Mouse (Mus musculus): ENCODE results near the gene Sstr3.

The Sstr3 gene

DNA sequence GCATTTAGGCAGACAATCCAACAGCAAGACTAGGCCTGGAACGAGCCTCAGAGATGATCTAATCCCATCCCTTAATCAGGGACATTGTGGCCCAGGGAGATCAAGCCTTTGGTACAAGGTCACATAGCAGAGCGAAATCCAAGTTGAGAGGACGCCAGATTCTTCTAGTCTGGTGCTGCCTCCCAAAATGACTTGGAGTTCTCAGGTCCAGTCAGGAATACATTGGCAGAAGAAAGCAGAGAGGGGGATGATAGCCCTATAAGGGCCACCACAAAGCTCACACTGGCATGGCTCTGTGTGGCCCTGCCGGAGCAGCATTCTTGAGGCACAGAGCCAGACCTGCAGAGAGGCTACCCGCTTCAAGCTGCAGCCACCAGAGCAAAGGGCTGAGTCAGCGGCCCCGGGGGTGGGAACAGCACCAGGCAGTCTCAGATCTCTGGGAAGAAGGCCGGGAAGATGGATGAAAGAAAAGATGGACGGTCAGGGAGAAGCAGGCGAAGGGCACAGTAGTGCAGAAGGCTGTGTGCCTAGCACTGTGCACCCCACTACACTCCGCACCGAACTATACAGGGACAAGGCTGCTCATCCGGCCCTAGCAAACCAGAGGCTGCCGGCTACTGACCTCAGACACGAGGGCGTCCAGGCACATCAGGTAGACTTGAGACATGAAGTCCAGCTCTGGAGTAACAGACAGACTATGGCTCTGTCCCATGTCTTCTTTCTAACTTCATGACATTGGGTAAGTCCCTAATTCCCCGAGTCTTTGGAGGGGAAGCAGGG lies 13.6 kb downstream of the Sstr3 start, which contains the start of gene C1qtnf6:
Gene C1qtnf6, minus strand, starts transcription at position 746 of the 780 bp plus-strand sequence.
- no peak for DNase-seq (ENCODE audit: low read depth, low spot score)

- DNase-seq (ENCODE audit: low read depth, low spot score): no peak
Measured at GRCm38 (mm10) chr15:78530141-78530540, 14.3 kb downstream of the Sstr3 start.

DNA sequence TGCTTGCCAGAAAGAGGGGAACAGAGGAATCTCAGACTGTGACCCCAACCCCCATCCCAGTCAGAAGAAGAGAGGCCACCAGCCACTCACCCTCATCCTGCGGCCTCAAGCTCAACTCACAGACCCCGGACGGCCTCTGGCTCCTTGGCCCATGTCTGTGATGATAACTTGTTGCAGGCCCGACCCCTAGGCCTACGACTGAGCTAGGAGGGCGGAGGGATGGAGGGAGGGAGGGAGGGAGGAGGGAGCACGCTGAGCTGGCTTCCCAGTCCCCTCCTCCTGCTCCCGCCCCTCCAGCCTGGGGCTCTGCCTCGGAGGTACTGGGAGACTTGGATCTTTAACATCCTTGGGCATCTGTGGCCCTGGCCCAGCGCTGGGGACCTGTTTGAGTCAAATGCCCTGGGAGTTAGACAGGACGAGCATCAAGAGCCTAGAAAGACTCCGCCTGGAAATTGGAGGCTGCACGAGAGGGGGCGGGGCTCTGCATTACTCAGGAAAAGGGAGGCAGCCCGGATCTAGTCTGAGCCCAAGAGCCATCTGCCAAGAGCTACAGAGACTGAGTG lies 15.0 kb downstream of the Sstr3 start:
- DNase-seq (ENCODE audit: low read depth, low spot score): no peak

GRCm38 (mm10) chr15:78528726-78529411 lies 15.6 kb downstream of the Sstr3 start:
- DNase-seq (ENCODE audit: low read depth, low spot score): no peak

GRCm38 (mm10) chr15:78527973-78528372 lies 16.5 kb downstream of the Sstr3 start:
- peak; percentile 30 for DNase-seq (ENCODE audit: low read depth, low spot score)

- no peak for DNase-seq (ENCODE audit: low read depth, low spot score)
Measured at GRCm38 (mm10) chr15:78524163-78524562, 20.3 kb downstream of the Sstr3 start.

DNA sequence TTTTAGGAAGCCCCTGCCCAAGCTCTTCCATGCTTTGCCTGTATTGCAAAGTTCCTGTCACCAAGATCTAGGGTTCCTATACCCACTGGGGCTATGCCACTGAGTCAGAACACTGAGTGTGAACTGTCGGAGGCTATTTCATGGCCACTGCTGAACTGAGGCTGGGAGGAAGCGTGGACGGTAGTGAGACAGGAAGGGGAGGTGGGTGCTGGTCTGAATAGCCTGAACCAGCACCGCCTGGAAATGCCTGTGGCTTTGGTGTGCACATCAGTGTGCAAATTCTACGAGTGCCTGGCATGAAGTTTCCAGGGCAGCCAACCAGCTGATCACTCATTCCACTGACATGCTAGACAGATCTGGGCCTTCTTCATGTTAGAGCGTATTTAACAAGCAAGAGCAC lies 22.6 kb downstream of the Sstr3 start:
- DNase-seq (ENCODE audit: low read depth, low spot score): no peak

- DNase-seq (ENCODE audit: low read depth, low spot score): no peak
Measured at GRCm38 (mm10) chr15:78521331-78521730, 23.2 kb downstream of the Sstr3 start.

GRCm38 (mm10) chr15:78520112-78520715 lies 24.3 kb downstream of the Sstr3 start:
- peak; percentile 24 for DNase-seq (ENCODE audit: low read depth, low spot score)

DNA sequence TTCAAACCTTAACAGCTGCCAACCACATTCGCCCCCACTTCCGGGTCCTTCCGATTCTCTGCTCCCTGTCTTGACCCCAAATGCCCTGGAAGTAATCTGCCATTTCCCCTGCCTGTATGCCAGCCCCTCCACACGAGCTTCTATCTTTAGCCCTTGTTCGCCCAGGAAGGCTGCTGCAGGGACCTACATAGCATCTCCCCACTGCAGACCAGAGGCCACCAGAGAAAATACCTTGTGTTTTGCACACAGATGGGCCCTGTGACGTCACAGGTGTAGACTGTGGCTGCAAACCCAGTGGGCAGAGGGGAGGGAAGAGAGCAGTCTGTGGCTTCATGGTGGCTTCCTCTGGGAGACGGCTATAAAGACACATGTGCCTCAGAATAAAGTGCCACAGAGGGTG lies 26.3 kb downstream of the Sstr3 start:
- DNase-seq (ENCODE audit: low read depth, low spot score): no peak

DNA sequence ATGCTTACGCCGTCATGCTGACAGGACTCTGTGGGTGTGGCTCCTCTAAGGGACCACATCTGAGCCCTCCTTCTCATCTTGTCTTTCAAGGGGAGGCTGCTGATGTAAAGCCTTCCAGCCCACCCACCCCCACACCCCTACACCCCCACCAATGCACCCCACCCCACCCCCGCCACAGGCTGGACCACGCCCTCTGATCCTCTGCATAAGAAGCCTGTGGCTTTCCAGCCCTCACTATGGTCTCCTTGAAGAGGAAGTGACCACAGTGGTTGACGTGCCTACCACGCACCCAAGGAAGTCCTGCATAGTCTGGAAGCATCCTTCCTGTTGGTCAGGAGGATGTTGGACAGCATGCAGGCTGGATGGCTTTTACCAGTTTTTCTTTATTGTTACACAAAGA lies 28.7 kb downstream of the Sstr3 start:
- DNase-seq (ENCODE audit: low read depth, low spot score): no peak

- DNase-seq (ENCODE audit: low read depth, low spot score): peak; percentile 71
Measured at GRCm38 (mm10) chr15:78514393-78515146, 29.9 kb downstream of the Sstr3 start.

DNA sequence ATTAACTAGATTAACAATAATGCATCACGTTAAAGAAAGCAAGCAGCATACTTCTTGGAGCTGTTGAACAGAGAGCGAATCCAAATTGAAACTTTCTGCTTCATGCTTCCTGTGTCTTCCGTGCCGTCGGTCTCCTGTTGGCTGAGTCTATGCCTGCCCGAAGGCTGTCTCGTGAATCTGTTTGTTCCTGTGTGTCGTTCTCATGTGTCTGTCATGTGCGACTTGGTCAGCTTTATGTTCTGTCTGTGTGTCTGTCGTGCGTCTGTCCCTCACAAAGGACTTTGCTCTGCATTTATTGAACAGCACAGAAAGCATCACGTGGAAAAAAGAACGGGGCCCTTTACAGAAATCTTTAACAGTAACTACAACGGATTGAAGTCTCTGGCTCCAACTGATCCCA lies 31.5 kb downstream of the Sstr3 start:
- DNase-seq (ENCODE audit: low read depth, low spot score): no peak

DNA sequence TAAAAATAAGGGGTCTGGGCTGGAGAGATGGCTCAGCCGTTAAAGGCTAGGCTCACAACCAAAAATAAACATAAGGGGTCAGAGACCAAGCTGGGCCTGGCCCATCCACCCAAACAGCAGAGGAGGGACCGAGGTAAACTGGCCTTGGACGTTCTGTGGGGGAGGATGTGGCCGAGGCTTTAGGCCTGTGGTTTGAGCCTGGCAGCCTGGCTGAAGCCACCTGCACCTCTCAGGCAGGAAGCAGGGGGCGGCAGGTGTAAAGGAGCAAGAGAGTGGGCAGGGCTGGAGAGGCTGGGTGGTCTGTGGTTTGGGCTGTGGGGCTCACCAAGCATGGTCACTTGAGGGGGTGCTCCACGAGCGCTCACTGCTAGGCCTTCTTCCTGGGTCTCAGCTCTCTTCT lies 32.5 kb downstream of the Sstr3 start:
- DNase-seq (ENCODE audit: low read depth, low spot score): no peak

GRCm38 (mm10) chr15:78510736-78511135 lies 33.7 kb downstream of the Sstr3 start:
- DNase-seq (ENCODE audit: low read depth, low spot score): no peak

DNA sequence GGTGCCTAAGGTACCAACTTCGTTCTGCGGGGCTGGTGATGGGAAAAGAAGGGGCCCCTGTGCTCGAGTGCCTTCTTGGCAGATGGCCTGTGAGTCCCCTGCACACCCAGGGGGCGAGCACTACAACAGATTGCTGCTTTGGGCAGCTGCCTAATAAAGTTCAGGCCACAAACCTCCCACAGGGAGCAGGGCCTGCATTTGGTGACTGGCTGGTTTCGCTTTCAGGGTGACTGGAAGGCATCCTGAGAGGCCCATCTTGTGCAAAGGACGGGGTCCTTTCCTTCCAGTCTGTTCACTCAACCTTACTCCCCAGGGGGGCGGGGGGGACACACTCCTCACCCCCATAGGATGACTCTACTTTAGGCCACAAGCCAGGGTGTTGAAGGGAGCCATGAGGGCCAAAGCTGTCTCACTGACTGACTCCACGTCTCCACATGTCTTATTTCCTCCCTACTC lies 34.3 kb downstream of the Sstr3 start:
- DNase-seq (ENCODE audit: low read depth, low spot score): peak; percentile 30

- no peak for DNase-seq (ENCODE audit: low read depth, low spot score)
Measured at GRCm38 (mm10) chr15:78509297-78509899, 35.1 kb downstream of the Sstr3 start.

GRCm38 (mm10) chr15:78508443-78508842 lies 36.0 kb downstream of the Sstr3 start:
- no peak for DNase-seq (ENCODE audit: low read depth, low spot score)

GRCm38 (mm10) chr15:78505541-78505940 lies 38.9 kb downstream of the Sstr3 start:
- DNase-seq (ENCODE audit: low read depth, low spot score): no peak

GRCm38 (mm10) chr15:78504816-78505215 lies 39.7 kb downstream of the Sstr3 start:
- no peak for DNase-seq (ENCODE audit: low read depth, low spot score)

DNA sequence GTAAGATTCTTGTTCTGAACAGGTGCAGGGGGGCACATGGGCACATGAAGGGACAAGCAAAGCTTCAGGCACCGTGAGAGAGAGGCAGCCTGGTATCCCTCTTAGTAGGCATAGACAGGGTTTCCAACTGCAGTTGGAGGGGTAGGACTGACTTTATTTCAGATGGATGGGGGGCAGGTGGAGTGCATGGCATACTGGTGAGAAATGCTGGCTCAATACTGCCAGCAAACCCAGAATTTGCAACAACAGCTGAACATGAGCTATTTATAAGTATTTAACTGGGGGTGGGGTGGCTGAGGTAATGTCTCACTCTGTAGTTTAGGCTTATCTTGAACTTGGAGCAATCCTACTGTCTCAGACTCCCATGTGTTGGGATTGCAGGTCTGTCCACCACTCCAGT lies 40.5 kb downstream of the Sstr3 start:
- no peak for DNase-seq (ENCODE audit: low read depth, low spot score)

Data from A20 (cell line).